Mouse (Mus musculus) intestine, postnatal 0 days (tissue): ENCODE results near the gene Tmem222. TPM values are rescaled to one million over a fixed set of nuclear protein-coding genes. Genes with fewer than 3 reads are reported as not detected.

ENCODE experiments used
- ATAC-seq: fragments of 200-750 bp; cut with Nextera tagmentation; 2 replicates; pipeline ENCODE4 v1.8.0; 2017; ENCODE audit warnings: mild to moderate bottlenecking, moderate TSS enrichment, moderate library complexity
- H3K27ac ChIP-seq: fragments of 300-500 bp; sonication (generic); 2 replicates; pipeline ENCODE4 v1.5.1; 2014; ENCODE audit warnings: mild to moderate bottlenecking, low read depth, low read length, moderate library complexity
- H3K27me3 ChIP-seq: fragments of 300-500 bp; sonication (generic); replicated peaks from 2 replicates; pipeline ENCODE4 v1.6.1; 2014; ENCODE audit warnings: low read length, mixed read lengths; ENCODE audit not compliant: control insufficient read depth, insufficient read depth
- H3K36me3 ChIP-seq: fragments of 300-500 bp; sonication (generic); 2 replicates; pipeline ENCODE4 v1.6.1; 2014; ENCODE audit warnings: mild to moderate bottlenecking, moderate library complexity; ENCODE audit not compliant: control insufficient read depth, insufficient read depth
- H3K4me1 ChIP-seq: fragments of 300-500 bp; sonication (generic); replicated peaks from 2 replicates; pipeline ENCODE4 v1.6.1; 2014; ENCODE audit warnings: antibody characterized with exemption, low read length, mixed read lengths; ENCODE audit not compliant: control insufficient read depth, insufficient read depth
- H3K4me2 ChIP-seq: fragments of 300-500 bp; sonication (generic); replicated peaks from 2 replicates; pipeline ENCODE4 v1.6.1; 2014; ENCODE audit warnings: low read depth, mild to moderate bottlenecking, moderate library complexity
- H3K4me3 ChIP-seq: fragments of 300-500 bp; sonication (generic); 2 replicates; pipeline ENCODE4 v1.5.1; 2014; ENCODE audit warnings: low read depth, low read length
- H3K9ac ChIP-seq: fragments of 300-500 bp; sonication (generic); 2 replicates; pipeline ENCODE4 v1.6.1; 2014; ENCODE audit warnings: mild to moderate bottlenecking, low read depth, low read length
- H3K9me3 ChIP-seq: fragments of 300-500 bp; sonication (generic); 2 replicates; pipeline ENCODE4 v1.6.1; 2016; ENCODE audit warnings: mixed run types; ENCODE audit not compliant: control insufficient read depth
- CTCF ChIP-seq: sonication (generic); IDR thresholded peaks from 2 replicates; pipeline ENCODE4 v1.5.1; 2016; ENCODE audit warnings: low read depth, mild to moderate bottlenecking, control low read depth, antibody characterized with exemption, moderate library complexity
- WGBS: fragments of 180-500 bp; shearing (Covaris S2); extraction: QIAGEN DNeasy Blood & Tissue Kit; methylation state at CpG from one replicate; pipeline ENCODE4 v1.1.7; 2014; 5-methylcytosine and 5-hydroxymethylcytosine counted together
- polyA plus RNA-seq: library from polyadenylated mRNA; unstranded; fragments of >200 nt; fragmentation: Nextera tagmentation; extraction: Ambion mirVana; gene quantifications from 2 replicates; pipeline ENCODE4 v1.2.1, GENCODE M21; 2015

The Tmem222 gene
- polyA plus RNA-seq, 1 experiment from 2014 or later = 52.8 TPM

DNA sequence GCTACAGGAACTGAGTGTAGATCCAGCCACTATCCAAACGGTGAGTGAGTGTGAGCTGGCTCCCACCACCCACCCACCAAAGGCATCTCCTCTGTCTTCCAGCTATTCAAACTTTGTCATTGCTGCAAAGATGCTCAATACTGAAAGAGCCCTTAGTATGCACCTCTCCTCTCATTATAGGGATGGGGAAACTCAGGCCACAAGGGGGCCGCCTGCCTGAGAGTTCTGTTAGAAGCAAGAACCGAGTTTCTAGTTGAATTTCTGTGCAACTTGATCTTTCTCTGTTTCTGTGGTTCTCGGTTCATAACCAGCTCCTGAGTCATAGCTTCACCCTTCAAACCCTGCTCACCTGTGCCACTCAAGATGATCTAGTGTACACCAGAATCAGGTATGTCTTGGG is 25.5 kb downstream of the Tmem222 start:
- no peak for ATAC-seq
- no peaks in the 10 kb centered on the region for H3K36me3 ChIP-seq
- WGBS = 69% methylated on average over 4 of the region's 4 CpGs
- no peak overlapping the region for H3K27ac ChIP-seq
- no peaks in the 10 kb centered on the region for H3K9me3 ChIP-seq
- H3K4me1 ChIP-seq = peaks cover 6% of the 10 kb centered on the region; the same call in 1 of the 2 replicates
- H3K9ac ChIP-seq = no peak overlapping the region
- H3K4me2 ChIP-seq = no peak overlapping the region
- peak; percentile 40; the same call in 1 of the 2 replicates for TF ChIP-seq CTCF
- peaks cover 36% of the 10 kb centered on the region for H3K27me3 ChIP-seq
- no peak overlapping the region for H3K4me3 ChIP-seq

DNA sequence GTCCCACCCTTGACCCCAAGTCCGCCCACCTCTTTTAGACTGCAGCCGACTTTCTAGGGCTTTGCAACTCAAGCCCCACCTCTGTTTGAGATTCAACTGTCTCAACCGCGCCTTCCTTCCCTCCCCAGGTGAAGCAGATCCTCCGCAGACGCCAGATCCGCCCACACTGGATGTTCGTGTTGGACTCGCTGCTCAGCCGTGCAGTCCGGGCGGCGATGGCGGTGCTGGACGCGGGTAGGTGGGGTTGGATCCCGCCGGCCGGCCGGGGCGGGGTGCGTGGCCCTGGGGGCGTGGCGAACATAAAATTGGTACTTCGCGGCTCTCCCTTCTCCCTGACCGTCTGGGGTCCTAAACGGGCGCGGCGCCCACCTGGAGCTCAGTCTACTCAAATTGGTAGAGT is 26.4 kb downstream of the Tmem222 start:
- H3K9ac ChIP-seq = no peak overlapping the region
- H3K27ac ChIP-seq = no peak overlapping the region
- H3K36me3 ChIP-seq = no peaks in the 10 kb centered on the region
- H3K4me2 ChIP-seq = peak overlapping the region; percentile 60
- H3K27me3 ChIP-seq = peaks cover 36% of the 10 kb centered on the region
- H3K4me3 ChIP-seq = peak overlapping the region; percentile 32
- TF ChIP-seq CTCF = no peak
- ATAC-seq = no peak
- WGBS = 8% methylated on average over 31 of the region's 31 CpGs
- 0 out of 2 replicates have a peak, but pooled peaks cover 6% of the 10 kb centered on the region for H3K4me1 ChIP-seq
- H3K9me3 ChIP-seq = no peaks in the 10 kb centered on the region

DNA sequence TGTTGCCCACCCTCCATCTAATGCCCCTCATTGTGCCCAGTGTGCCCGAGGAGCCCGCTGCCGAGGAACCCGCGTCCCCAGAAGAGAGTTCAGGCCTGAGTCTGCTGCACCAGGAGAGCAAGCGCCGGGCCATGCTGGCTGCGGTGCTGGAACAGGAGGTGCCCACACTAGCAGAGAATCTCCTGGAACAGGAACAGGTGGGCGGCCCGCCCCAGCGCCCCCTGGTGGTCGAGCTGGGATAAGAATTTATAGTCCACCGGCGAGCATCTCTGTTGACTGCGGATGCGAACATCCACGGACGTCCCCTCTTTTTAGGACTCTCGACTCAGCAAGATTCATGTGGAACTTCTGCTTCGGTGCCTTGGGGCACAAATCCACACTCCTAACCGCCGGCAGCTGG is 27.0 kb downstream of the Tmem222 start:
- H3K9me3 ChIP-seq = no peaks in the 10 kb centered on the region
- H3K9ac ChIP-seq = no peak overlapping the region
- peak; percentile 33 for ATAC-seq
- H3K4me2 ChIP-seq = peak overlapping the region; percentile 60
- 3% methylated on average over 22 of the region's 22 CpGs for WGBS
- peak overlapping the region; percentile 32 for H3K4me3 ChIP-seq
- no peak overlapping the region for H3K27ac ChIP-seq
- H3K27me3 ChIP-seq = peaks cover 36% of the 10 kb centered on the region
- H3K4me1 ChIP-seq = 0 out of 2 replicates have a peak, but pooled peaks cover 6% of the 10 kb centered on the region
- H3K36me3 ChIP-seq = no peaks in the 10 kb centered on the region
- TF ChIP-seq CTCF = peak; percentile 92

DNA sequence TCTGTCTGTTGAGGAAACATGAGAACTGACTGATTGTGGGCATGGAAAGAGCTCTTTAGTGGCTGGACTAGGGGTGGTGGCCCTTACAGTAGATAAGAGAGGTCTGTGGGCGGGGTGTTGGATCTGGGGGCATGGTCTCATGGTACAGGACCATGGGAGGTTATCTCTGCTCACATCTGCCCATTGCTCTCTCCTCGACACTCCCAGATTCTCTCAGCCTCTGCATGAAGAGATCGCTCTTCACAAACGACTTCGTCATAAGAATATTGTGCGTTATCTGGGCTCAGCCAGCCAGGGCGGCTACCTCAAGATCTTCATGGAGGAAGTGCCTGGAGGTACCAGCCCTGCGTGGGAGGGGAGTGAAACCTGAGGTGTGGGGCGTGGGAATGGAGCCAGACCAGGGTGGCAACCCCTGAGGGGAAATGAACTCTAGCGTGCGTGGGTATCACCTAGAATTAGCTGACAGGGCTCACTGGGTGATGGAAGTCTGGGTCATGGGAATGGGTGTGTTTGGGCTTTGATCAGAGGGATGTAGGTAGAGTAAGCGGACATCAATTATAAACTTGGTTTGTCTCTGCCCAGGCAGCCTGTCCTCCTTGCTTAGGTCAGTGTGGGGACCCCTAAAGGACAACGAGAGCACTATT is 29.7 kb downstream of the Tmem222 start:
- TF ChIP-seq CTCF = no peak
- WGBS = 49% methylated on average over 13 of the region's 13 CpGs
- Histone ChIP-seq H3K9me3 (no peaks in the 10 kb centered on the region), H3K27ac (no peak overlapping the region), H3K27me3 (peaks cover 36% of the 10 kb centered on the region), H3K4me2 (no peak overlapping the region), H3K4me3 (no peak overlapping the region), H3K36me3 (no peaks in the 10 kb centered on the region), H3K4me1 (0 out of 2 replicates have a peak, but pooled peaks cover 6% of the 10 kb centered on the region), H3K9ac (no peak overlapping the region)
- ATAC-seq = no peak

DNA sequence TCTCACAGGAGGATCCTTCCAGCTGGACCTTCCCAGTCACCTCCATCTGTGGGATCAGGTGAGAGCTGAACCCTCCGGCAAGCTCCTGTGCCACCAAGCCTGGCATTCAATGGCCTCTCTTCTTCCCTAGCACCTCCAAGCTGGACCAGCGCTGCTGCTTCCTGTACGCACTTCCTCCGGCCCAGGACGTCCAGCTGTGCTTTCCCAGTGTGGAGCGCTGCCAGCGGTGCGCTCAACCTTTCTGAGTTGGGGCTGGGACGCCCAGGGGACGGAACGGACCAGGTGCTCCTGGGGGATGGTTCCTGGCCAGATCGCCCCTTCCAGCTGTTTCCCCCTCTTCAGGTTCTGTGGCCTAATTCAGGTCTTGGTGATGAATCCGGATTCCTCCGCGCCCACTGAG is 30.5 kb downstream of the Tmem222 start:
- TF ChIP-seq CTCF = no peak
- 35% methylated on average over 15 of the region's 15 CpGs for WGBS
- Histone ChIP-seq H3K4me1 (0 out of 2 replicates have a peak, but pooled peaks cover 6% of the 10 kb centered on the region), H3K27me3 (peaks cover 32% of the 10 kb centered on the region), H3K27ac (no peak overlapping the region), H3K4me3 (no peak overlapping the region), H3K4me2 (no peak overlapping the region), H3K9me3 (no peaks in the 10 kb centered on the region), H3K36me3 (no peaks in the 10 kb centered on the region), H3K9ac (no peak overlapping the region)
- no peak for ATAC-seq

DNA sequence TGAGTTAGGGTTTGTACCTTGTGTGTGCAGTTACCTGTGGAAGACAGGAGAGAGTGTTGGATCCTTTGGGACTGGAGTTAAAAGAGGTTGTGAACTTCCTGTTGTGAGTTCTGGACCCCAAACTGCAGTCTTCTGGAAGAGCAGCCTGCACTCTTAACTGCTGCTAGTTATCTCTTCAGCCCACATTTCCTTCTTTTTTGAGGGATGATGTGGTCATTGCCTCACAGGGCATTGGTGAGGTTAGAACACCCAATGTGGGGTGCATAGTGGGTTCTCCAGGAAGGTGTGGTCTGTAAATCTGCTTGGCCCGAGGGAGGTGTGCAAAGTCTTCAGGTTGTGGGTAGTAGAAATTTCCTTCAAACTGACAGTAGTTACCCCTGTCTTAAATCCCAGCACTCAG is 33.3 kb downstream of the Tmem222 start:
- H3K9ac ChIP-seq = no peak overlapping the region
- no peak overlapping the region for H3K27ac ChIP-seq
- no peaks in the 10 kb centered on the region for H3K36me3 ChIP-seq
- ATAC-seq = no peak
- no peaks in the 10 kb centered on the region for H3K9me3 ChIP-seq
- no peak overlapping the region for H3K4me2 ChIP-seq
- no peak overlapping the region for H3K4me3 ChIP-seq
- H3K27me3 ChIP-seq = 0 out of 2 replicates have a peak, but pooled peaks cover 6% of the 10 kb centered on the region
- WGBS = 79% methylated on average over 1 of the region's 1 CpGs
- no peaks in the 10 kb centered on the region for H3K4me1 ChIP-seq
- TF ChIP-seq CTCF = no peak
